Comparison of ENCODE assay signal across 14 mouse cellular contexts in the genomic region with DNA sequence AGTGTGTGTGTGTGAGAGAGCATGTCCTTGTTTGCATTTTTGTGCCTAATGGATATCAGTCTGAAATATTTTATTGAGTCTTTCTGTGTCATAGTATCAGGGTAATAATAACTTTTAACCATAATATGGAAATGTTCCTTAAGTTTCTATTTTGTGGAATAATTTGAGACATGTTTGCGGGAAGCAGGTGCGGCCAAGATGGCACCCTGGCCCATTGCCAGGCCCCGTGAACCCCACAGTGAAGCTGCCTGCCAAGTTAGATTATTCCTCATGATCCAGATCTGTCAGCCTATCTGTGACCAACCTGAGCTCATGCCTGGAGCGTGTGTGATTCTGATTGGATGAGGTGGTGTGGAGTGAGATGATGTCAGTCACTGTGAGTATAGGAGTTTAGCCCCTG.
"Had no signal": no experiment of that assay in that cellular context is flagged by ENCODE, and none has a peak within 500 bp of the region (broad histone marks: within the 10 kb centered on the region; RNA-seq: fewer than 3 reads in every experiment).

No protein-coding gene starts in this region.

- ATAC-seq: midbrain, embryonic 16.5 days had no signal

- DNase-seq: lung, adult 18-20 months; lung, embryonic 14.5 days; lung, postnatal 10 days; lung, postnatal 4 days; midbrain, embryonic 14.5 days; retina, postnatal 1 day; right cerebral cortex, adult 18-20 months; right cerebral cortex, postnatal 25 days; right cerebral cortex, postnatal 4 days; spleen, adult 18-20 months; thymus, adult 2 months; thymus, postnatal 25 days; thymus, postnatal 4 days had no signal
